Mouse (Mus musculus) pancreas, adult 10 weeks (tissue): Measurements from ENCODE around the gene Dlat. TPM values are rescaled to one million over a fixed set of nuclear protein-coding genes. Genes with fewer than 3 reads are reported as not detected.

Source experiments
- polyA plus RNA-seq: library from polyadenylated mRNA; stranded (reverse); fragments of 350-450 nt; fragmentation: Illumina TruSeq; extraction: RNeasy Lipid Tissue Mini Kit (QIAGEN cat#74804); gene quantifications from one replicate; pipeline ENCODE4 v1.2.3, GENCODE M21; 2015; ENCODE audit warnings: low read depth, low replicate concordance; ENCODE audit not compliant: insufficient read depth

The Dlat gene
- polyA plus RNA-seq = 5.9 TPM

DNA sequence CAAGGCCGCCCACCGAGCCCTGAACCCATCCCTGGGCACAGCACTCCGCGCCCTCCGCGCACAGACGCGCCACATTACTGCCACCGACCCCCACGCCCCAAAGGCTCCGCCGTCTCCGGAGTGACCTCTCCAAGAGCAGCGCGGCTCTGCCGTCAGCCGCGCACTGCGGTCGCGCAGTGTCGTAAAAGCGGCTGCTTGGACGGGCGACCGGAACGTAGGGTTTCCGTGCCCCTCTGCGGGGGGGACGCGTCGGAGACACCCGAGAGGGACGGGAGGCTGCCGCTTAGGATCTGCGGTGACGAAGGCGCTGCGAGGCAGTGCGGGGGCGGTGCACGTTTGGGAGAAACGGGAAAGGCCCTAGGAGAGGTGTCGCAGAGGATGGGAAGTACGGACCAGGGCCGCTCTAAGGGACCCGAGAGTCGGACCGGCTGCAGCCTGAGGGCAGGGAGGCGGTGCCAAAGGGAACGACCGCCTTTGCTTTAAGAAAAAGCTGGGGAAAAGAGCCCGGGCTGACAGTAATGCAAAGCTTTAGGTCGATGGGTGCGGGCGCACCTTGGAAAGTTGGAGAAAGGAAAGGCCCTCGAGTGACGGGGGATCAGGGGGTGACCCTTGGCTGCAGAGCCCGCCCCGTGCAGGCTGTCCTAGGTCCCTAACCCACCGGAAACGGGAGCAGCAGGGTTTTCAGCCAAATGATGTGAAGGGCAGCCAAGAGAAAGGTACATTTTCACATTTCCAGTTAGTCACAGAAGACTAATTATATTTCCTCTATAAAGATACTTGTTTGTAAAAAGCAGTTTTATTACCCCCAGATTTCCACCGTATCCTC is at the start of gene Dlat:
Gene Dlat, minus strand, starts transcription at position 389 of the 826 bp plus-strand sequence.

DNA sequence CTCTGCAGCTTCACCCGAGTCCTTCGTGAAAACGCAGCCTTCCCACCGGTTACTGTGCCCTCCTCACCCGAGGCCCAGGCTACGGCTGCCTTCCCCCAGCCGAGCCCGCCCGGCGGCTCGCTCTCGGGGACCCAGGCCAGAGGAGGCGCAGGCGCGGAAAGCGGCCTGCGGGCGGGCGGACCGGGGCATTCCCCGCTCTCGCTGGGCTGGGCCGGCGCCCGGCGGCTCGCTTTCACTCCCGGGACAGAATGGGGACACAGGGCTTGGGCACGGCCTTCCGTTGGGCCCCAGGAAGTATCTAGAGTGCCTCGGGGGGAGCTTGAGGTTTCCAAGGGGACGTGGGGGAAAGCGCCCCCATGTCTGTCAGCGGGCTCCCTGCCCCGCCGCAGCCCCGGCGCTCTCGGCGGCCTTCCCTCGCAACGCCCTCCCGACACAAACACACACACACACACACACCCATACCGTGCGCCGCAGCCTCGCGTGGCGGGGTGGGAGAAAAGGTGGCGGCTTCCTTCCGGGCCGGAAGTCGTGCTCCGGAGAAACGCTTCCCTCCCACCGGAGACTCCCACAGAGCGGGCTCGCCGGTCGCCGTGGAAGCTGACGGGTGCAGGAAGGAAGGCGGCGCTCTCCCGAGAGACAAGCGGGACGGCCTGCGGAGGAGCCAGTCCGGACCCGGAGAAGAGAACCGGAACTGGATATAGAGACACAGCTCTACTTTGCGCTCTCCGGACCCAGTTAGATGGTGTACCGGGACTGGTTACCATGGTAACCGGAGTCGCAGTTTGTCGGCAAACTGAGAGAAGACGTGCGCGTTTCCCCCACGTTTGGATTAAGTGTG is 42.6 kb downstream of the Dlat start, which contains the start of the genes Pih1d2 and Nkapd1:
Gene Pih1d2, plus strand, starts transcription at position 556 of the 838 bp plus-strand sequence.
Gene Nkapd1, minus strand, starts transcription at position 699 of the 838 bp plus-strand sequence.

DNA sequence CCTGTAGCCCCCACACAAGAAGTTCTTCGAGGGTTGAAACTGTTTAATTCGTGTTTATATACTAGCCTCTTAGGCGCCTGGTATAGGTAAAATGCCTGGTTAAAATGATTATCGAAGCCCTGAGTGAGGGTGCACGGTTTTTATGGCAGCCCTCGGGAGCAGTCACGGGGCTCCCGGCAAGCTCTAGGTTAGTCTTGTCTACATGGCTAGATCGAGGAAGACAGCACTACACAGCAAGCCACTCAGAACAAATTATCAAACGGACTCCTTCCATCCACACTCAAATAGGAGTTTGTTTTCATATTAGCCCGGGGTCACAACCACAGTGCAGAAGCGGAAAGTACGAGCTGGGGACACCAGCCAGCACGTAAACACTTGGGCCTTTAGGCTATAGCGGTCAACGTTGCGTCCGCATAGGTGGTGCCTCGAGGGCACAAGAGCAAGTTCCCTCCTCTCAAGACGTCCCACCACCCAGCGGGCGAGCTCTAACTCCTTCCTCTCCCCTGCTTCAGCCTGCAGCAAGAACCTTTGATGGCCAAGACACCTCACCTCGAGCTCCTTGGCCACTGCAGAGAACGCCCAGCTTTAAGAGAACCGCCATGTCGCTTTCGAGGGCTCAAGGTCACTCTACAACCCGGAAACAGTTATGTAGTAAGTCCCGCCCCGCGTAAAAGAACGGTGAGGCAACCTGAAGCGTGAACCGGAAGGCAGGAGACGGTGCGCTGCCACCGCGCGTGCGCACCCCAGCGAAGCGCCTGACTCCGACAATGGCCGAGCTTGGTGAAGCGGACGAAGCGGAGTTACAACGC is 56.2 kb downstream of the Dlat start, which contains the start of the genes Sdhd and Timm8b:
Gene Sdhd, minus strand, starts transcription at position 624 of the 809 bp plus-strand sequence.
Gene Timm8b, plus strand, starts transcription at position 722 of the 809 bp plus-strand sequence.

Other genes starting within 250 kb of the Dlat start
- 3.4 TPM for gene Plet1, start 165.3 kb downstream of the Dlat start, polyA plus RNA-seq
- 13.8 TPM for gene Pts, start 131.1 kb downstream of the Dlat start, polyA plus RNA-seq
- 4.1 TPM for gene Il18, start 105.0 kb downstream of the Dlat start, polyA plus RNA-seq
- gene Bco2, start 104.6 kb downstream of the Dlat start, polyA plus RNA-seq = 0.39 TPM
- not detected for gene Tex12, start 98.5 kb downstream of the Dlat start, polyA plus RNA-seq
- 33.8 TPM for gene Sdhd, start 56.0 kb downstream of the Dlat start, polyA plus RNA-seq
- gene Timm8b, start 55.9 kb downstream of the Dlat start, polyA plus RNA-seq = 34.4 TPM
- gene Pih1d2, start 42.5 kb downstream of the Dlat start, polyA plus RNA-seq = 0.74 TPM
- 5.2 TPM for gene Nkapd1, start 42.3 kb downstream of the Dlat start, polyA plus RNA-seq
- gene Dixdc1, start 79.7 kb upstream of the Dlat start, polyA plus RNA-seq = 4.0 TPM
- gene 2310030G06Rik, start 86.8 kb upstream of the Dlat start, polyA plus RNA-seq = 8.6 TPM
- gene Cryab, start 91.5 kb upstream of the Dlat start, polyA plus RNA-seq = 37.8 TPM
- gene Hspb2, start 92.6 kb upstream of the Dlat start, polyA plus RNA-seq = 4.5 TPM
- gene Fdxacb1, start 108.5 kb upstream of the Dlat start, polyA plus RNA-seq = 0.90 TPM
- gene Alg9, start 115.2 kb upstream of the Dlat start, polyA plus RNA-seq = 6.7 TPM
- gene 1110032A03Rik, start 115.7 kb upstream of the Dlat start, polyA plus RNA-seq = 11.6 TPM
- gene Ppp2r1b, start 185.5 kb upstream of the Dlat start, polyA plus RNA-seq = 4.9 TPM